Mouse (Mus musculus) CH12.LX (cell line): Measurements from ENCODE around the gene Klhl32. TPM values are rescaled to one million over a fixed set of nuclear protein-coding genes. Genes with fewer than 3 reads are reported as not detected.

ENCODE experiments used
- DNase-seq: peaks from one replicate; pipeline ENCODE4 v3.0.0-alpha.2; 2013; ENCODE audit errors: extremely low read depth
- H3K27ac ChIP-seq: 2 replicates; pipeline ENCODE4 v1.5.1; 2012; ENCODE audit warnings: low read depth, mild to moderate bottlenecking, control low read depth, moderate library complexity; ENCODE audit not compliant: insufficient read depth
- H3K27me3 ChIP-seq: replicated peaks from 2 replicates; pipeline ENCODE3; 2012; ENCODE audit warnings: inconsistent platforms
- H3K36me3 ChIP-seq, 2 experiments: replicated peaks in 1 of 2; 2 replicates each; pipeline versions ENCODE3 to v1.6.1; 2012; ENCODE audit warnings: inconsistent platforms in 1 of 2, low read length in 1 of 2, mild to moderate bottlenecking in 1 of 2, mixed read lengths in 1 of 2, moderate library complexity in 1 of 2; ENCODE audit not compliant: control insufficient read depth in 1 of 2, insufficient read depth in 1 of 2
- H3K4me1 ChIP-seq, 2 experiments: 2 replicates each; pipeline ENCODE4 v1.6.1; 2012; ENCODE audit warnings: inconsistent platforms in 1 of 2, moderate library complexity in 1 of 2; ENCODE audit not compliant: insufficient read depth in 2 of 2, control insufficient read depth in 1 of 2
- H3K4me2 ChIP-seq: 2 replicates; pipeline ENCODE4 v1.6.1; 2012; ENCODE audit warnings: low read depth, mild to moderate bottlenecking, control low read depth; ENCODE audit not compliant: poor library complexity, insufficient read depth, severe bottlenecking
- H3K4me3 ChIP-seq, 3 experiments: fragments of 150-350 bp in 1 of 3; sonication (generic) in 1 of 3; replicated peaks in 1 of 3; 2 replicates each; pipeline versions ENCODE3 to v1.5.1; 2011 to 2012; ENCODE audit warnings: low read depth in 2 of 3, low read length in 2 of 3, mild to moderate bottlenecking in 2 of 3, moderate library complexity in 2 of 3, control low read depth in 1 of 3, improper control_type of control experiment in 1 of 3, inconsistent platforms in 1 of 3, mixed read lengths in 1 of 3; ENCODE audit not compliant: poor library complexity in 1 of 3
- H3K79me2 ChIP-seq: replicated peaks from 2 replicates; pipeline ENCODE4 v1.6.1; 2012; ENCODE audit warnings: mild to moderate bottlenecking, moderate library complexity; ENCODE audit not compliant: control insufficient read depth, poor library complexity, insufficient read depth, severe bottlenecking; ENCODE audit errors: extremely low read depth
- H3K9ac ChIP-seq: 2 replicates; pipeline ENCODE4 v1.6.1; 2012; ENCODE audit warnings: low read depth, mild to moderate bottlenecking, control low read depth, moderate library complexity; ENCODE audit not compliant: insufficient read depth
- H3K9me3 ChIP-seq: replicated peaks from 2 replicates; pipeline ENCODE3; 2012; ENCODE audit warnings: low read length, inconsistent platforms, mixed read lengths
- BHLHE40 ChIP-seq: IDR thresholded peaks from 2 replicates; pipeline ENCODE4 v1.6.1; 2011; ENCODE audit warnings: mild to moderate bottlenecking, low read depth, low read length, improper control_type of control experiment
- CTCF ChIP-seq, 2 experiments: IDR thresholded peaks in 1 of 2; conservative IDR thresholded peaks in 1 of 2; 2 replicates each; pipeline ENCODE4 v1.5.1; 2011 to 2012; ENCODE audit warnings: low read depth in 2 of 2, low read length in 2 of 2, improper control_type of control experiment in 1 of 2, inconsistent platforms in 1 of 2, mild to moderate bottlenecking in 1 of 2, moderate library complexity in 1 of 2
- JUND ChIP-seq: conservative IDR thresholded peaks from 2 replicates; pipeline ENCODE4 v1.6.1; 2011; ENCODE audit warnings: low read depth, low read length, improper control_type of control experiment
- RAD21 ChIP-seq: IDR thresholded peaks from 2 replicates; pipeline ENCODE4 v1.6.1; 2011; ENCODE audit warnings: low read depth, mild to moderate bottlenecking, low read length, improper control_type of control experiment, moderate library complexity
- TCF12 ChIP-seq: IDR thresholded peaks from 2 replicates; pipeline ENCODE4 v1.6.1; 2014; ENCODE audit warnings: low read depth, mild to moderate bottlenecking, inconsistent platforms, low read length, improper control_type of control experiment
- USF1 ChIP-seq: IDR thresholded peaks from 2 replicates; pipeline ENCODE4 v1.6.1; 2014; ENCODE audit warnings: low read depth, mild to moderate bottlenecking, inconsistent platforms, low read length, improper control_type of control experiment
- ZNF384 ChIP-seq: IDR thresholded peaks from 2 replicates; pipeline ENCODE4 v1.6.1; 2012; ENCODE audit warnings: low read depth, low read length, improper control_type of control experiment, inconsistent platforms
- dilution Hi-C: fragments of 300-500 bp; cut with MboI; formaldehyde crosslinking; loops from 2 replicates; pipeline ENCODE4 v1.14.3; 2020; ENCODE audit warnings: low sequenced_read_pairs; ENCODE audit not compliant: extremely low pct_unique_long_range_greater_than_20kb, extremely low pct_ligation_motif_present
- in situ Hi-C: fragments of 300-500 bp; cut with MboI; formaldehyde crosslinking; loops from 3 replicates; pipeline ENCODE4 v1.14.3; 2019; ENCODE audit warnings: low sequenced_read_pairs, low pct_ligation_motif_present, low pct_unique_long_range_greater_than_20kb, mixed read lengths
- polyA plus RNA-seq: library from polyadenylated mRNA; unstranded; fragments of >175 nt; gene quantifications from 2 replicates; pipeline ENCODE4 v1.2.1, GENCODE M21; 2012; ENCODE audit warnings: low read depth; ENCODE audit not compliant: insufficient read length
- total RNA-seq, 2 experiments: library from RNA; depleted of rRNA; stranded (reverse); fragments of 300-350 nt in 1 of 2; fragments of >200 nt in 1 of 2; gene quantifications; 2 replicates each; pipeline ENCODE4 v1.2.3; 2012 to 2014

Klhl32 gene
- total and polyA plus RNA-seq, 3 experiments: 0.55 to 1.1 (median 0.60) TPM

GRCm38 (mm10) chr4:24621422-24622187 is 229.3 kb downstream of the Klhl32 start:
- H3K79me2 ChIP-seq: no peaks in the 10 kb centered on the region
- no peak overlapping the region for H3K27ac ChIP-seq
- no peak overlapping the region for H3K9ac ChIP-seq
- no peaks in the 10 kb centered on the region for H3K9me3 ChIP-seq
- H3K4me3 ChIP-seq: no peak overlapping the region
- in situ Hi-C loops (no loop called here), dilution Hi-C loops (no loop called here)
- no peaks in the 10 kb centered on the region for H3K27me3 ChIP-seq
- no peak overlapping the region for H3K4me2 ChIP-seq
- DNase-seq: no peak
- TF ChIP-seq USF1 (no peak), JUND (no peak), RAD21 (no peak)
- H3K36me3 ChIP-seq: peaks cover 0 to 8% of the 10 kb centered on the region in 2 experiments
- H3K4me1 ChIP-seq: no peaks in the 10 kb centered on the region

- Histone ChIP-seq H3K9me3 (no peaks in the 10 kb centered on the region), H3K4me1 (no peaks in the 10 kb centered on the region), H3K36me3 (peaks cover 0 to 9% of the 10 kb centered on the region in 2 experiments), H3K9ac (no peak overlapping the region), H3K4me3 (no peak overlapping the region), H3K79me2 (no peaks in the 10 kb centered on the region), H3K27ac (no peak overlapping the region), H3K27me3 (no peaks in the 10 kb centered on the region), H3K4me2 (no peak overlapping the region)
- dilution Hi-C loops (no loop called here), in situ Hi-C loops (no loop called here)
- no peak for TF ChIP-seq TCF12
- peak; percentile 55 for TF ChIP-seq ZNF384
- peak in 1 of 2 experiments; percentile 29; a peak in 2 of 4 replicates for TF ChIP-seq CTCF (conservative IDR thresholded peaks at IDR 0.05 in 1 of 2, IDR thresholded peaks at IDR 0.05 in 1 of 2; ENCODE audit: low read depth in 2 of 2, low read length in 2 of 2)
- no peak for DNase-seq
Measured at GRCm38 (mm10) chr4:24620440-24620839, 230.5 kb downstream of the Klhl32 start.

- dilution Hi-C loops (no loop called here), in situ Hi-C loops (no loop called here)
- no peak overlapping the region for H3K4me2 ChIP-seq
- no peak for TF ChIP-seq BHLHE40
- DNase-seq: no peak
- no peaks in the 10 kb centered on the region for H3K27me3 ChIP-seq
- H3K79me2 ChIP-seq: no peaks in the 10 kb centered on the region
- H3K27ac ChIP-seq: no peak overlapping the region
- peaks cover 0 to 11% of the 10 kb centered on the region in 2 experiments for H3K36me3 ChIP-seq
- H3K4me1 ChIP-seq: no peaks in the 10 kb centered on the region
- H3K9me3 ChIP-seq: no peaks in the 10 kb centered on the region
- no peak overlapping the region for H3K4me3 ChIP-seq
- no peak overlapping the region for H3K9ac ChIP-seq
Measured at GRCm38 (mm10) chr4:24620005-24620404, 230.9 kb downstream of the Klhl32 start.
